Mouse (Mus musculus) thymus, postnatal 4 days (tissue): ENCODE results near the gene Foxe3.

Experiments used
- DNase-seq: peaks from one replicate; pipeline ENCODE4 v3.0.0; 2021

The Foxe3 gene

DNA sequence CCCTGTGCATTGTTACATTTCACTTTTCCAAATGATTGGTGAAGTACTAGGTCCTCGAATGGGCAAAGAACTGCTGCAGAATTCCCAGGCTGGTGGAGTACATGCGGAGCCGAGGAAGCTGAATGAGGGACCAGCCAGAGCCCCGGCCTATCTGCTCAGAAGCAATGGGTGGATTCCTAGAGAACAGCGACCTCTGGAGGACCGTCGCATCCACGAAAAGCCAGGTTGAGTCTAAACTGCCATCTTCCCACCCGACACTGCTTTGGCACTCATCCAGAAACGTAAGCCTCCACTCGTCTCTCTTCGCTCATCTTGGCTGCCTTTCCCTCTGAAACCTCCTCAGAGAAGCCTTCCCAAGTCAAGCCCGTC lies 12.2 kb downstream of the Foxe3 start:
- peak; percentile 61 for DNase-seq

DNA sequence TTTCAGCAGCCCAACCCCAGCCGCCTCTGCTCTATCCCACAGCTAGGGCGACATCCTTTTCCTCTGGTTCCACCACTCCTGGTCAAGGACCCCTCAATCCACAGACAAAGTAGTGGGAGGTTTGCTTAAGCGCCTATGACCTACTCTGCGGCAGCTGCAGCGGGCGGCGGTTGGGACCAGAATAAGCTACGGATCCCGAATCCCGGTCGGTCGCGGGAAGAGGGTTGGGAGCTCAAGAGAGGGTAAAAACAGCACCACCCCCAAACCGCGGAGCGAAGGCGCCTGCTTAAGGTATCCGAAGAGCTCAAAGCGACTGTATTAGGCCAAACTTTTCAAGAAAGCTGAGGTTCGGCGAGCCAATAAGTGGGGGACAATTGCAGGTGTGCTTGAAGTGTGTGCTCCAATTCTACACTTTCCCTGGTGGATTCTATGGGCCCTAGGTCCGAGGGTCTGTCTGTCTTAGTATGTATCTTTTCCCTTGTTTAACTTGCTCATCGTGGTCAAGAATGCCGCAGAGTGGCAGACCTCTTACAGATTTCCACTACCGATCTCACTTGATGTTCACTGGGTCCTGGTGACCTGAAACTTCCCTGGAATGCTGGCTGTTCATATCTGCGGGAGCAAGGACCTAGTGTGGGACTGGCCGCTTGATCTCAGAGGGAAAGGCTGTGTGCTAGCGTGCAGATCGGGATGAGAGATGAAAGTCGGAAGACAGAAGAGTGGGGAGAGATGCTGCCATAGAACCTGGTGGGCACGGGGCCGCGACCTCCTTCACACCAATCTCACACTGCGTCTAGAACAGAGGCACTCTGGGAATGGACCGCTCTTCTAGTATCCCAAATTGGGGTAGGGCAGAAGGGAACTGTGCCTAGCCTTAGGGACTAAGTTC lies 12.9 kb downstream of the Foxe3 start:
- DNase-seq: no peak

DNA sequence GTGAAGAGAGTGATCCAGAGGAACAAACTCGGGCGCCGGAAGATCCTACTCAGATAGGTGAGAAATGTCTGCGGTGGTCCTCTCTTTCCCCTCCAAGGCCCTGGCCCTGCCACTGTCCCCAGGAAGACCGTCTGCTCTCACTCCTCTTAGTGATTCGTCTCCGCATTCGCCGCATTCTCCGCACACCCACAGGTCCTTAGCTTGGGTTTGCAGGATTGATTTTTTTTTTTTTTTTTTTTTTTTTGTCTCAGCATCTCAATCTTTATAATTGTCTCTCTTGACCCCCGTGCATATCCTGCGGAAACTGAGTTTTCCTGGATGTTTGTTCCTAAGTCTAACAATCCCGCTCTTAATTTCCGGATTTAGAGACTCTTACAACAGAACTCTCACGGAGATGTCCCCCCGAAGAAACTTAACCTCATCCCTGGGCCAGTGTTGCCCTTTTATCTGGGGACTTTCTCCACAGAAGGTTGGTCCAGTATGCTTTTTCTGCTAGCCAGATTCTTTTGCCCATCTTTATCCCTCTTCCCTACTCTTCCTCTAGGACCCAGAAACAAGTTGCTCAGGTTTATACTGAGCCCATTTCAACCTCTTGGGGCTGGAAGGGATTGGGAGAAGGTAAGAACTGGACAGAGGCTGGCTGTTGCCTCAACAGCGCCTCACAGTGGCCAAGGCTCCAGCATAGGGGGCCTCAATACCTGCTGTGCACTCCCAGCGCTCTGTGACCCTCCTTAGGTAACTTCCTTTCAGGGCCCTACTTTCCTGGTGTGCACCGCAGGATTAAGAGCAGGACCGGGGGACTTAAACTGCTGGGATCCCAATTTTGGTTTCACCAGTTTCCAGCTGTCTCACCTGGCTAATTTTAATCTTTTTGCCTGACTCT lies 16.0 kb downstream of the Foxe3 start:
- peak; percentile 70 for DNase-seq

DNA sequence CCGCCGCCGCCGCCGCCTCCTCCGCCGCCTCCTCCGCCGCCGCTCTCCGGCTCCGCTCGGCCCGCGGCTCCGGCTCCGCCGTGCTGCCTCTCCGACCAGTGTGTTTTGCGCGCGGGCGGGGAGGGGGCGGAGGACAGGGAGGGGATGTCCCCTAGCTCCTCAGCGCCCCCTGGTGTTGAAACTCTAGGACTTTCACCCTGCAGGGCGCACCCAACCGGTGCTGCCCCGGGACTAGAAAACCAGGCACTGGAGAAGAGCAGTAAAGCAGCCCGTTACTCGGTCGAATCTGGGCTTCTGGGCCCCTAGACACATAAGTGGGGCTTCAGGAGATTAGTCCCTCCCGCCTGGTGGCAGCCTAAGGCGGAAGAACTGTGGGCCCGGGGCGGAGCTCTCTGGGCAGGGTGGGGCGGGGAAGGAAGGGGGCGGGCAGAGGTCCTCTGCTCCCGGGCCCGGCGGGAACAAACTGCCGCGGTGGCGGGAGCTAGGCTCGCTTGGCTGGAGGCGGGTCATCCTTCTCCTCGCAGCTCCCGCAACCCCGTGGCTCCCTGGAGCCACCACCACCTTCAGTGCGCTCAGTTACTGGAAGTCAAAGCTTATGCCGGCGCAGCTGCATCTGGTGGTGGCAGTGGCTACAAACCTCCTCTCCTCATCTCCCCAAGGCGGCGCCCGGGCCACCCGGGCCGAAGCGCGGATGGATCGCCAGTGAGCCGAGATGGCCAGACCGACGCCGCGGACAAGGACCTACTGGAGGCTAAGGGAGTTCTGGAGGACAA lies 16.8 kb downstream of the Foxe3 start, which contains the start of gene Foxd2:
Gene Foxd2 (minus strand): TSS at position 45 of the 773 bp plus-strand sequence.
- peak; percentile 97 for DNase-seq

DNA sequence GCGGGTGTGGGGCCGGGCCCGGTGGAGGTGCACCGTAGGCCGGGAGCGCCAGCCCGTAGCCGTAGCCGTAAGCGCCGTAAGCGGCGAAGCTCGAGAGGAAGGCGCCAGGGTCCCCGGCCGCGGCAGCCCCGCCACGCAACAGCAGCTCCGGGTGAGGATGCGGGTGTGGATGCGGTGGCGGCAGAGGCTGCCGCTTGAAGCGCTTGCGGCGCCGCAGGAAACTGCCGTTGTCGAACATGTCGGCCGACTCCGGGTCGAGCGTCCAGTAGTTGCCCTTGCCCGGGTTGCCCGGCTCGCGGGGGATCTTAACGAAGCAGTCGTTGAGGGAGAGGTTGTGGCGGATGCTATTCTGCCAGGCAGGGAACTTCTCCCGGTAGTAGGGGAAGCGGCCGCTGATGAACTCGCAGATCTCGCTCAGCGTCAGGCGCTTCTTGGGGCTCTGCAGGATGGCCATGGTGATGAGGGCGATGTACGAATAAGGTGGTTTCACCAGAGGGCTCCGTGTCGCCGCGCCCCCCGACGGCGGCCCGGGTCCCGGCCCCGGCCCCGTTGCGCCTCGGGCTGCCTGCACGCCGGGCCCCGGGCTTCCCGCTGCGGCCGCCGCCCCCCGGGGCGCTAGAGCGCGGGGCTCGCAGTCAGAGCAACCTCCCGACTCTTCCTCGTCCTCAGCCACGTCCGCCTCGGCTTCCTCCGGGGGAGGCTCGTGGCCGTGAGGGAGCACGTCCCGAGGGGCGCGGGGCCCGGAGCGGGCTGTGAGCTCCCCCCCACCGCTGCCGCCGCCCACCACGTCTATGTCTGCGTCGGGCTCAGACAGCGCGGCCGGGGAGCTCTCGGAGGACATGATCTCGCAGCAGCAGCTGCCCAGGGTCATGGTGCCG lies 17.6 kb downstream of the Foxe3 start:
- peak; percentile 70 for DNase-seq

DNA sequence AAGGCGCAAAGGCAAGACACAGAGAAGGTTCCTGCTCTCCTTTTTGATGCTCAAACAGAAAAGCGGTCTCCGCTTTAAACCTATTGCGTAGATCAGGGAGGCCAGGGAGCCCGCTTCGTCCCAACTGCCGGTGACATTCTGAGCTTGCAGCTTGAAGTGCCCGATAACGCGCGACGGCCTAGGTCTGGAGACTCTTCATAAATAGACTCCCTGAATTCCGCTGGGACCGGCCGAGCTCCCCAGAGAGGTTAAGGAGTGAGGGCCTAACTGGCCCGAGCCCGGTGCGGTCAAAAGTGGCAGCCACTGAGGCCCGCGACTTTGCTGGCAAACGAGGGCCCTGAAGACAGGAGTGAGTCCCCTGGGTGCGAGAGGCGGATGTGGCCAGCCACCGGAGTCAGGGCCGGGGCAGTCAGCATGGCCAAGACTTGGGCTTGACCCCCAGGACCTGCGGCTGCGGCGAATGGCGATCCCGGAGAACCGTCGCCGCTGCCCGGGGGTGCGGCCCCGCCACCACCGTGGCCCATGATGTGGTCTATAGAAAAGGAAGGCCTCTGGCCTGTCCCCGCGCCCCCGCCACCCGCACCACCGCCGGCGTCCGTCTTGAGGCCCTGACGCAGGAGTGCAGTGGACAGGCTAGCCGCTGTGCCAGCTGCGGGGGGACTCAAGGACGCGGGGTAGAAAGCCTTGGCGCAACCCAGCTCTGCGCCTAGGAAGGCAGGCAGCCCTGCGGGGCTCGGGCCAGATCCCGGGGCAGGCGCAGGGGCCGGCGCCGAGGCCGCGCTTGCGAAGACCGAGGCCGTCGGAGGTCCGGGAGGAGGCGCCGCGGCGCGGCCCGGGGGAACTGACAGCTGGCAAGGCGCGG lies 18.5 kb downstream of the Foxe3 start:
- DNase-seq: peak; percentile 19

DNA sequence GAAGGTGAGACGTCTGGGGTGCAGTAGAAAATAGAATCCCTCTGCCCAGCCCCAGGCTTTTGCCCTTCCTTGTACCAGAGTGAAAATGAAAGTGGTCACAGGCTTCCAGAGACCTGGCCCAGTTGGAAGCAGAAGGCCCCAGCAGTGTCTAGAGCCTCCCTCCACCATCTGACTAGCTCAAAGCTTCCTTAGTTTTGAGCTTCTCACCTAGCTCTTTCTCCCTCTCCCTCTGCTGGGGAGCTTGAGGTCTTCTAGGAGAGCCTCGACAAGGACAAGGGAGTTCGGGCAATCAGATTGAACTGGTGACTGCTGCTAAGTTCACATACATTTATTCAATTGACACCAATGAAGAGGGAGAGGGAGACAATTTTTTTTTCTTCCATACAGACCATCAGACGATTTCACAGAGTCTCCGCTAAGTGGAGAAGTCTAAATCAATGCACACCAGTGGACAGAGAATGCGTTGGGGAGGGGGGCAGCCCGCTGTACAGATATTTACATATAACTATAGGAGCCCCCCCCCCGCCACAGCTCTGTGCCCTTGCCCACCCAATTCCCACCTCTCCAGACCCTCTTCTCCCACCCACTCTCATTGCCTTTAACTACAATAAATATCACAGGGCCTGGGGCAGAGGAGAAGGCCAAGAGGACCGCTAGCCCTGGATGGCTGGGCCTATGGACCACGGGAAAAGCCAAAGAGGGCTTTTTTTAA lies 19.7 kb downstream of the Foxe3 start:
- DNase-seq: no peak

DNA sequence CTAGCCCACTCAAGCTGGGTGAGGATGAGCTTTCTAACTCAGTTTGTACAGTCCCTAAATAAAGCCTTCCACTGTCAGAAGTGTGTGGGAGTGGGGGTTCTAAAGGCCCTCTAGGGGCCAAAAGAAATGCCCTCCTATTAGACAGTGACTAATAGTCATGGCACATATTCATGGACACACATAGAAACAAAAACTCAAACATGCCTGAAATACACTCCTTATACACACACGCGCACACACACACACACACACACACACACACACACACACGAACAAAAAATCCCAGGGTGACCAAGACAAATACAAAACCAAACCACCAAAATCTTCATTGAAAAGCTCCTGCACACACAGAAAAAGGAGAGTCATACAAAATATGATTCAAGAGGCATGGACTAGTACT lies 20.3 kb downstream of the Foxe3 start:
- DNase-seq: no peak

DNA sequence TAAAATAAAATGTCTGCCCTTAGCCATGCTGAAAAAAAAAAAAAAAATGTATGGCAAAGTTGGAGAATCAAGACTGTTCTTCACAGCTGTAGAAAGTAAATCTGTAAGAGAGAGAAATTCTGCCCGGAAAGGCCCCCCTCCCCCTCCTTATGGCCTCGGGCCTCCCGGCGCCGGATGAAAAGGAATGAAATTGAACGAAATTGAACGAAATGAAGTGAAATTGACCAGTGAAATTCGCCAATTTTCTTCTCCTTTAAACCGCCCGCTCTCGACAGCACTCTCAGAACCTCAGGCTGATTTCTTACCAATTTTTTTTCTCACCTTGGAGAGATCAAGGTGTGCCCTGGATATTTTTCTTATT lies 22.4 kb downstream of the Foxe3 start:
- DNase-seq: no peak

DNA sequence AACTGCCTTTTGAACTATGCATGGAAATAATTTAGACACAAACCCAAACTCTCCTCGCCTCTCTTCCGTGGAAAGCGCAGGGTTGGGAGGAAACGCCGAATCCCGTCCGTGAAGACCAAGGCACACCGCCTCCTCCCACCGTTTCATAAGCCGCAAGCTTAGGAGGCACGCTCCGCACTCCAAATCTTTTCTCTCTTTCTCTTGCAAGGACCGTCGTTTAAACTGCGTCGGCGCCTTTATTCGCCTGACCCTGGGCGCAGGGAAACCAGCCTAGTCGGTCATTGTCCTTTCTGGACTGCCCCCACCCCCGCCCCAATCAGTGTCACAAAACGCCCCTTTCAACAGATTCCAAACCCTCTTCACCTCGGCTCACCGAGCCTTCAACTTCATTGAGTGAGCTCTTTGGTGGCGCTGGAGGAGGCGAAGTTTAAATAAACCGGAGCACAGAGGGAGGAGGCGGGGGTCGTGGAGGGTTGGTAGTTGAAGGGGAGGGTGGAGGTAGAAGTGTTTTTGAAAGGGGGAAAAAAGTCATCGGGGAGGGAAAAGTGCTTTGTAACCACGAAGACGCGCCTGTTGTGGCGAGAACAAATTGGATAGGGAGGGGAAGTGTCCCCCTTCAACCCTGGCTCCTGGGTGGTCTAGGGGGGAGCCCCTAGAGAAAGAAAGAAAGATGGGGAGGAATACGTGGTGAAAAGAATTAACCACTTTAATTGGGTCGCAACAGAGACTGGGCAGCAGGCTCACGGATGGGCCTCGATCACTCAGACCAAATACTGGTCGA lies 23.0 kb downstream of the Foxe3 start:
- DNase-seq: no peak

DNA sequence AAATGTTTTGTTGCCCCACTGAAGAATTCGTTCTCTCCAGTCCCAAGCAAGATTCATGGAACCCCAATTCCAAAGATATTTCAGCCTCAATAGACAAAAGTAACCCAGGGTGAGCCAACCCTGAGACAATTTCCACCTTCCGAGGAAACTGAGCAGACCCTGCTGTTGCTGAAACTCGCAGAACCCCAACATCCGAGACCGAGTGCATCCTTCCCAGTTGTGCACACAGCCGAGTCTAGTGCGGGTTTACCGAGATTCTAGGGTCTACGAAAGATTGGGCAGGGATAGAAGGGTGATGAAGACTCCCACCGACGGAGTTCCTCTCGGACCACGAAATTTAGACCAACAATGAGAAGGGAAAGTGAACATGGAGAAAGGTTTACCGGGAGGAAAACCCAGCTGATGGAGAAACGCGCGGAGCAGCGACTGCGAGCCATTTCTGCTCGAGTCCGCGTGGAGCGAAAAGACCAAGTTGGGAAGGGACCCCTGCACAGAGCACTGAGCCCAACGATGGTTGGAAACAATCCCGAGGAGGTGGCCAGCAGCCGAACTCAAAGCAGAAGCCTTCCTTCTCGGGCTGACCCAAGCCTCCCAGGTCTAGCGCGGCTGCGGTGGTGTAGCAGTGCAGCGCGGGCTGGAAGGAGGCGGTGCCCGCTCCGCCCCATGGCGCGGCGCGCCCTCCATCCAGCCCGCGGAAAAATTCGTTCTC lies 24.0 kb downstream of the Foxe3 start:
- peak; percentile 17 for DNase-seq

DNA sequence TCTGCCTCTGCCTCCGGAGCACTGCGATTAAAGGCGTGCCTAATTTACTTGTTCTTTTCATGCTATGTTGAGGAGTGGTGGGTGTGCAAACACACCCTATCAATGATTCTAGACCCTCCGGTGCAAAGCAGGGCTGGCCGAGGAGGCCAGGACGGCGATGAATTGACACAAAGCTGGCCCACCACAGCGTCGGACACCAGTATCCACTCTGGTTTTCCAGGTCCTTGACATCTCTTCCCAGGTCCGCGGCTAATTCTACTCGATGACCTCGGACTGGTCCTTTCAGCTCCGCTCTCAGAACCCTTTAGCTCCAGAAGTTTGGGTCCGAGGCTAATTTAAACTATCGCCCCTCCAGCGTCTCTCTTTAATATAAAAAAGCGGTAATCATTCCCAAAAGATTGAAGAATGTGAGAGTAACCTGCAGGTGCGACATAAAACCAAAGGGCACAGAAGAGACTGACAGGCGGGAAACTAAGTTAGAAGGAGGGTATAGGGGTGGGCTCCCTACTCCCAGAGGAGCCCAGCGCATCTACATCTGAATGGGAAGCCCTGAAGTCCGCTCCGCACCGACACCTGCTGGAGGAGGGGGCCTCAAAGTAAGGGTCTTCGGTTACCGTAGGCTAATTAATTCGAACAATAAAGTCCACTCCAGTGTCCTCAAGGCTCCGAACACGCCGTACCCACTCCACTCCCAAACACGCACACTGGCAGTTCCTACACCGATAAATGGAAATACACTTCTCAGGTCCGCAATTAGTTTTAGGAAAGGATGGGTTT lies 24.8 kb downstream of the Foxe3 start:
- no peak for DNase-seq

DNA sequence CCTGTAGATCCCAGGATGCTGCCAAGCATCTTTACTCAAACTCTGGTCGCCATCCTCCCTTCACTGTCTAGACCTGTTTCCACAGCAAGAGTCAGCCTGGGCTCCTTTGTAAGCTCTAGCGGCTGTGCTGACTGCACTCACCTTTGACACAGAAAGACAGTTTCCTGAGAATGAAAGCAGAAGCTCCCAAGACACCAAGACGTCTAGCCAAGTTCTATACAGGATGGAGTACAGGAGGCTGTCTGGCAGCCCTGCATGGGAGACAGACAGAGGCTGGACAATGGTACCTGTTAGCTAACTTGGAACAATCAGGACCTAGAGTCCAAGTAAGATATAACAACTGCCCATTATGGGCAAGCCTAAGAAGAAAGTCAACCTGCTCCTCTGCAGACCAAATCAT lies 25.9 kb downstream of the Foxe3 start:
- DNase-seq: no peak

DNA sequence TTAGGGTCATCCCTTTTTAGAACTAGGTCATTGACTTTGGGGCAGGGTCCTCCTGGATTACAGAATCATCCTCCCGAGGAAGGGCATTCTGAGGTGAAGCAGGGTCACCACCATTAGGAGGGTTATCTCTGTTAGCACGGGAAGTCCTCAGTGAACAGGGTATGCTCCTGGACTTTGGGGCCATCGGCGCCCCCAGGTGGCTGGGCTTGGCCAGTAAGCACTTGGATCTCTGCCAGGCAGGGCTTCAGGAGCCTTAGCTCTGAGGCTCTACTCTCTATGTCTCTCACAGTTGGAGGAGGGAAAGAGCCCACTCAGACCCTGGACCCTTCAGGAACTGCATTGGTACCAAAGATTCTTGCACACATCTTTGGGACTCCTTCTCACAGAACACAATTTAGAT lies 28.0 kb downstream of the Foxe3 start:
- peak; percentile 28 for DNase-seq

DNA sequence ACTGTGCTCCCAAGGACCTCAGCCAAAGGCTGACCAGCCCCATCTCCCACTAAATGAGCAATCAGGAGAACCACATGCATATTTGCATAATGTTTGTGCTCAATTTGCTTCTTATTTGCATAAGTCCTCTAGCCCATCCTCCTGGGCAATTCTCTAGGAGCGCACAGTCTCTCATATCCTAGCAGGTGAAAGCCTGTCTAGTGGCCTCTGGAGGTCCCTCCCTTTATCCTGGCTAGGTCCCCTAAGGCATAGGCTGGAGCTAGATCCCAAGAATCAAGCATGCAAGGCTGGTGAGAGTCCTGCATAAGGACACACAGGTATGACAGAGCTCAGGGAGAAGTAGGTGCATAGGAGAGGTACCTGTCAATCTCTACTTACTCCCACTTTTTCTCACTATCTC lies 43.6 kb downstream of the Foxe3 start:
- no peak for DNase-seq

DNA sequence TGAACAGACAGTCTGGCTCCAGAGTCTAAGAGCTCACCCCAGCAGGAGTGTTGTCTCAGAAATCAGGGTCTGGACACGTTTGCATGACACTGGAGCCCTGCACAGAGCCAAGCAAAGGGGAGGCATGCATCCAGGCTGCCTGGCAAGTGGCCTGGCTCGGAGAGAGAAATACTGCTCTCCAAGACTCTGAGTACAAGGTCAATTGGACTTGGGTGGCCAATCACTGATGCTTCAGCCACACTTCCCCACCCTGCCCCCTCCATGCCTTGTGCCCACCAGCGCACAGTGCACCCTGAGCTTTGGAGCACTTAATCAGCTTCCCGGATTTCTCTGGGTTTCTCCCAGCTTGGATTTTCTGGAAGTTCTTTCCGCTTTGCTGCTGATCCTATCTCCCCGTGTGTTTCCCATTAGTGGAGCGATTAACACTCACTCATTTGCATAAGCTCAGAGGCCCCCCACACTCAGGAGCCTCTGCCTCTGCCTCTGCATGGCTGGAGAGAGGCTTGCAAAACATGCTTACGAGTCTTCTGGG lies 49.3 kb downstream of the Foxe3 start:
- DNase-seq: no peak
